Comparison of ENCODE assay signal across 29 mouse cellular contexts in genomic region chr8:91424491-91425074, GRCm38 (mm10).
DNase-seq lines count a peak whose midpoint lies in the region; ATAC-seq and TF ChIP-seq lines count a peak whose summit lies in the region.
"Had no signal": no experiment of that assay in that cellular context is flagged by ENCODE, and none has a peak within 500 bp of the region (broad histone marks: within the 10 kb centered on the region; RNA-seq: fewer than 3 reads in every experiment).

No protein-coding gene starts in this region.

- no peak overlapping the region for H3K9ac ChIP-seq in heart, embryonic 14.5 days (ENCODE audit: low read length)
- no peak overlapping the region for H3K9ac ChIP-seq in heart, postnatal 0 days (replicated peaks; ENCODE audit: low read depth, low read length)
- H3K9ac ChIP-seq in forebrain, embryonic 11.5 days (ENCODE audit: low read length) = no peak overlapping the region
- H3K9ac ChIP-seq: embryonic facial prominence, embryonic 13.5 days; forebrain, embryonic 12.5 days; forebrain, postnatal 0 days; hindbrain, embryonic 12.5 days; liver, embryonic 14.5 days; lung, embryonic 14.5 days; neural tube, embryonic 15.5 days had no signal

- no peaks in the 10 kb centered on the region for H3K9me3 ChIP-seq in heart, embryonic 14.5 days (ENCODE audit: control insufficient read depth, low read length)
- no peaks in the 10 kb centered on the region for H3K9me3 ChIP-seq in heart, postnatal 0 days (replicated peaks; ENCODE audit: control insufficient read depth, low read length)
- H3K9me3 ChIP-seq in limb, embryonic 10.5 days (replicated peaks) = no peaks in the 10 kb centered on the region
- no peaks in the 10 kb centered on the region for H3K9me3 ChIP-seq in forebrain, embryonic 11.5 days (ENCODE audit: control insufficient read depth, low read length)
- H3K9me3 ChIP-seq: embryonic facial prominence, embryonic 13.5 days; forebrain, embryonic 12.5 days; hindbrain, embryonic 12.5 days; neural tube, embryonic 15.5 days had no signal

- H3K79me2 ChIP-seq in C2C12 (ENCODE audit: control insufficient read depth, insufficient read depth) = no peaks in the 10 kb centered on the region

- H3K4me3 ChIP-seq in heart, embryonic 14.5 days (ENCODE audit: control insufficient read depth in 1 of 2, insufficient read depth in 1 of 2, low read depth in 1 of 2, low read length in 2 of 2) = no peak overlapping the region
- H3K4me3 ChIP-seq in C2C12 (ENCODE audit: insufficient read depth, poor library complexity, severe bottlenecking) = no peak overlapping the region
- H3K4me3 ChIP-seq in heart, postnatal 0 days (ENCODE audit: low read depth, low read length) = no peak overlapping the region
- no peak overlapping the region for H3K4me3 ChIP-seq in limb, embryonic 10.5 days
- no peak overlapping the region for H3K4me3 ChIP-seq in forebrain, embryonic 11.5 days (ENCODE audit: low read depth, low read length)
- H3K4me3 ChIP-seq: embryonic facial prominence, embryonic 13.5 days; erythroblast, embryonic 14.5 days; forebrain, embryonic 12.5 days; hindbrain, embryonic 12.5 days; neural tube, embryonic 15.5 days had no signal

- TF ChIP-seq CTCF in C2C12 (IDR thresholded peaks at IDR 0.05; ENCODE audit: control insufficient read depth, insufficient read depth, insufficient read length) = no peak
- no peak for TF ChIP-seq CTCF in heart, postnatal 0 days (IDR thresholded peaks at IDR 0.05; ENCODE audit: low read depth)

- H3K27me3 ChIP-seq in heart, embryonic 14.5 days (ENCODE audit: control insufficient read depth, insufficient read depth, low read length) = no peaks in the 10 kb centered on the region
- no peaks in the 10 kb centered on the region for H3K27me3 ChIP-seq in C2C12 (ENCODE audit: control insufficient read depth, insufficient read depth, insufficient read length)
- no peaks in the 10 kb centered on the region for H3K27me3 ChIP-seq in heart, postnatal 0 days (ENCODE audit: control insufficient read depth, insufficient read depth, low read length)
- no peaks in the 10 kb centered on the region for H3K27me3 ChIP-seq in limb, embryonic 10.5 days (ENCODE audit: low read depth, poor library complexity, severe bottlenecking)
- H3K27me3 ChIP-seq in forebrain, embryonic 11.5 days (ENCODE audit: control insufficient read depth, insufficient read depth, low read length) = no peaks in the 10 kb centered on the region
- H3K27me3 ChIP-seq: embryonic facial prominence, embryonic 13.5 days; forebrain, embryonic 12.5 days; hindbrain, embryonic 12.5 days; neural tube, embryonic 15.5 days had no signal

- TF ChIP-seq EP300 in heart, postnatal 0 days (IDR thresholded peaks at IDR 0.05; ENCODE audit: low read depth) = no peak

- H3K36me3 ChIP-seq in heart, embryonic 14.5 days (ENCODE audit: control insufficient read depth, insufficient read depth, low read length) = no peaks in the 10 kb centered on the region
- H3K36me3 ChIP-seq in C2C12 (ENCODE audit: control insufficient read depth, insufficient read depth) = no peaks in the 10 kb centered on the region
- H3K36me3 ChIP-seq in heart, postnatal 0 days (replicated peaks; ENCODE audit: control insufficient read depth, insufficient read depth, low read length) = no peaks in the 10 kb centered on the region; the same call in 1 of the 2 replicates
- peaks cover 22% of the 10 kb centered on the region for H3K36me3 ChIP-seq in limb, embryonic 10.5 days
- H3K36me3 ChIP-seq in forebrain, embryonic 11.5 days (ENCODE audit: control insufficient read depth, insufficient read depth, low read length) = no peaks in the 10 kb centered on the region
- H3K36me3 ChIP-seq: forebrain, embryonic 12.5 days; hindbrain, embryonic 12.5 days; neural tube, embryonic 15.5 days had no signal

- WGBS in heart, embryonic 14.5 days = 26% methylated on average over 5 of the region's 5 CpGs
- WGBS in heart, postnatal 0 days = 32% methylated on average over 5 of the region's 5 CpGs
- WGBS in limb, embryonic 10.5 days = 96% methylated on average over 5 of the region's 5 CpGs
- 91% methylated on average over 5 of the region's 5 CpGs for WGBS in forebrain, embryonic 11.5 days

- DNase-seq in heart, adult 11 months = peak; percentile 62
- no peak for DNase-seq in heart, postnatal 25 days (ENCODE audit: low spot score)
- no peak for DNase-seq in heart, adult 8-10 months (ENCODE audit: low spot score)
- DNase-seq in heart, postnatal 0 days (ENCODE audit: low spot score) = no peak
- DNase-seq in limb, embryonic 10.5 days (ENCODE audit: low spot score) = no peak
- no peak for DNase-seq in forebrain, embryonic 11.5 days (ENCODE audit: low spot score)
- DNase-seq: adrenal gland, adult 2 months; adrenal gland, postnatal 36 days; cerebellum, adult 18-20 months; cerebellum, postnatal 10 days; forebrain, postnatal 0 days; gastrocnemius, postnatal 25 days; kidney, adult 8-10 months; liver; lung, postnatal 14 days; midbrain, embryonic 14.5 days had no signal

- ATAC-seq in heart, embryonic 14.5 days (ENCODE audit: insufficient number of reproducible peaks, insufficient read depth, low FRiP score, low read depth) = no peak
- no peak for ATAC-seq in heart, postnatal 0 days (ENCODE audit: insufficient read depth, low read depth)
- no peak for ATAC-seq in forebrain, embryonic 11.5 days (replicated peaks; ENCODE audit: low FRiP score)
- ATAC-seq: activated CD4-positive, CD25-positive, alpha-beta regulatory T cell, adult 4 months; CD4-positive, CD25-positive, alpha-beta regulatory T cell, adult 4 months; forebrain, postnatal 0 days; intestine, embryonic 16.5 days had no signal

- peak overlapping the region; percentile 15 to 55; a peak in 3 of 4 replicates for H3K27ac ChIP-seq in heart, embryonic 14.5 days (replicated peaks in 1 of 2; ENCODE audit: control insufficient read depth in 1 of 2, insufficient read depth in 1 of 2, low read depth in 2 of 2, low read length in 2 of 2)
- peak overlapping the region; percentile 61 for H3K27ac ChIP-seq in heart, postnatal 0 days (ENCODE audit: low read depth)
- no peak overlapping the region for H3K27ac ChIP-seq in limb, embryonic 10.5 days
- no peak overlapping the region for H3K27ac ChIP-seq in forebrain, embryonic 11.5 days (ENCODE audit: low read depth, low read length)
- H3K27ac ChIP-seq: embryonic facial prominence, embryonic 13.5 days; forebrain, embryonic 12.5 days; hindbrain, embryonic 12.5 days; kidney, postnatal 0 days; liver, embryonic 14.5 days; neural tube, embryonic 15.5 days had no signal

- H3K4me1 ChIP-seq in heart, embryonic 14.5 days (ENCODE audit: control insufficient read depth in 2 of 2, insufficient read depth in 2 of 2, low read length in 2 of 2) = peaks cover 3 to 16% of the 10 kb centered on the region in 2 experiments; a peak in 3 of 4 replicates
- peaks cover 11% of the 10 kb centered on the region for H3K4me1 ChIP-seq in heart, postnatal 0 days (ENCODE audit: control insufficient read depth, insufficient read depth)
- peaks cover 7% of the 10 kb centered on the region; the same call in 1 of the 2 replicates for H3K4me1 ChIP-seq in limb, embryonic 10.5 days
- no peaks in the 10 kb centered on the region for H3K4me1 ChIP-seq in forebrain, embryonic 11.5 days (replicated peaks; ENCODE audit: control insufficient read depth, insufficient read depth, low read length)
- H3K4me1 ChIP-seq: forebrain, embryonic 12.5 days; hindbrain, embryonic 12.5 days; neural tube, embryonic 15.5 days had no signal

- H3ac ChIP-seq in C2C12 (ENCODE audit: control insufficient read depth, insufficient read length, low read depth) = no peak overlapping the region

- intact Hi-C loops in heart, postnatal 25 days (cut with DNase I) = loop anchor here (2.0 kb wide), 1 partner anchor 14 kb away; no protein-coding TSS in a partner anchor

- no peak overlapping the region for H3K4me2 ChIP-seq in heart, embryonic 14.5 days (ENCODE audit: low read length)
- H3K4me2 ChIP-seq in heart, postnatal 0 days (ENCODE audit: low read depth, low read length) = no peak overlapping the region
- no peak overlapping the region for H3K4me2 ChIP-seq in forebrain, embryonic 11.5 days (ENCODE audit: low read depth, low read length, severe bottlenecking)
- H3K4me2 ChIP-seq: embryonic facial prominence, embryonic 13.5 days; forebrain, embryonic 12.5 days; hindbrain, embryonic 12.5 days; lung, embryonic 14.5 days; neural tube, embryonic 15.5 days had no signal

- peaks cover 10% of the 10 kb centered on the region for H3K79me3 ChIP-seq in C2C12 (ENCODE audit: low read depth)

TF ChIP-seq in C2C12, 6 proteins besides CTCF, POLR2A, EP300 and RAD21:
- TF ChIP-seq MAX (IDR thresholded peaks at IDR 0.05) (no peak), FOSL1 (IDR thresholded peaks at IDR 0.05; ENCODE audit: insufficient read depth, low read length, poor library complexity, severe bottlenecking) (no peak), USF1 (IDR thresholded peaks at IDR 0.05; ENCODE audit: low read depth) (no peak), MYOD1 (IDR thresholded peaks at IDR 0.05; ENCODE audit: control insufficient read depth, insufficient read length, low read depth) (peak; percentile 69)

Comparison
In these comparisons a context has a peak if more than half of its experiments do, and no peak if none do; other contexts are left out.
1. H3K27ac ChIP-seq: peak in heart, embryonic 14.5 days (2 of 2) and heart, postnatal 0 days (single experiment); none in limb, embryonic 10.5 days (single experiment) and forebrain, embryonic 11.5 days (single experiment).